Mouse (Mus musculus): ENCODE measurements at regions not wholly inside any gene's neighbourhood (a gene's known extent, or its start where the extent isn't known, plus 50 kb on each side); places are given as distances from the start of the nearest gene placed in this dataset.
A peak's percentile ranks its signal among the peaks of the same experiment; 100 is the strongest.

GRCm38 (mm10) chr13:44415971-44416370 is 313.3 kb upstream of the Jarid2 start:
- peaks cover 21% of the 10 kb centered on the region for H3K4me1 ChIP-seq (ENCODE audit: insufficient read depth)
- H3K27ac ChIP-seq (ENCODE audit: low read depth) = no peak overlapping the region
- no peaks in the 10 kb centered on the region for H3K27me3 ChIP-seq (ENCODE audit: insufficient read depth, low read length)
- 74% methylated on average over 7 of the region's 7 CpGs for WGBS (ENCODE audit: insufficient replicate concordance)
- H3K9me3 ChIP-seq (ENCODE audit: low read length) = no peaks in the 10 kb centered on the region
- no peak for DNase-seq
- ATAC-seq = no peak
- TF ChIP-seq CTCF (IDR thresholded peaks at IDR 0.05; ENCODE audit: low read depth) (no peak), EP300 (IDR thresholded peaks at IDR 0.05; ENCODE audit: low read depth) (no peak)
- H3K9ac ChIP-seq (replicated peaks) = no peak overlapping the region
- no peak overlapping the region for H3K4me2 ChIP-seq (ENCODE audit: low read depth, low read length)
- no peak overlapping the region for H3K4me3 ChIP-seq (ENCODE audit: low read depth, low read length)
- no peaks in the 10 kb centered on the region for H3K36me3 ChIP-seq (replicated peaks; ENCODE audit: insufficient read depth, low read length)

- DNase-seq = no peak
- Histone ChIP-seq H3K36me3 (replicated peaks; ENCODE audit: insufficient read depth, low read length) (no peaks in the 10 kb centered on the region), H3K4me1 (ENCODE audit: insufficient read depth) (peaks cover 19% of the 10 kb centered on the region), H3K27ac (ENCODE audit: low read depth) (no peak overlapping the region), H3K9ac (replicated peaks) (no peak overlapping the region), H3K9me3 (ENCODE audit: low read length) (no peaks in the 10 kb centered on the region), H3K27me3 (ENCODE audit: insufficient read depth, low read length) (no peaks in the 10 kb centered on the region), H3K4me3 (ENCODE audit: low read depth, low read length) (no peak overlapping the region), H3K4me2 (ENCODE audit: low read depth, low read length) (peak overlapping the region; percentile 23; the same call in 1 of the 2 replicates)
- no peak for TF ChIP-seq CTCF (IDR thresholded peaks at IDR 0.05; ENCODE audit: low read depth)
- TF ChIP-seq EP300 (IDR thresholded peaks at IDR 0.05; ENCODE audit: low read depth) = no peak
- no peak for ATAC-seq
- 12% methylated on average over 8 of the region's 8 CpGs for WGBS (ENCODE audit: insufficient replicate concordance)
Observed at GRCm38 (mm10) chr13:44416986-44417385, 312.3 kb upstream of the Jarid2 start.

GRCm38 (mm10) chr13:44419056-44419455 is 310.2 kb upstream of the Jarid2 start:
- H3K9me3 ChIP-seq (ENCODE audit: low read length) = no peaks in the 10 kb centered on the region
- ATAC-seq (peak; percentile 7; the same call in 1 of the 2 replicates), DNase-seq (peak; percentile 37)
- peak overlapping the region; percentile 53 for H3K4me2 ChIP-seq (ENCODE audit: low read depth, low read length)
- peak overlapping the region; percentile 80 for H3K27ac ChIP-seq (ENCODE audit: low read depth)
- no peaks in the 10 kb centered on the region for H3K27me3 ChIP-seq (ENCODE audit: insufficient read depth, low read length)
- 55% methylated on average over 8 of the region's 8 CpGs for WGBS (ENCODE audit: insufficient replicate concordance)
- no peak overlapping the region for H3K4me3 ChIP-seq (ENCODE audit: low read depth, low read length)
- H3K4me1 ChIP-seq (ENCODE audit: insufficient read depth) = peaks cover 19% of the 10 kb centered on the region
- H3K9ac ChIP-seq (replicated peaks) = no peak overlapping the region
- H3K36me3 ChIP-seq (replicated peaks; ENCODE audit: insufficient read depth, low read length) = no peaks in the 10 kb centered on the region
- TF ChIP-seq EP300 (IDR thresholded peaks at IDR 0.05; ENCODE audit: low read depth) = no peak
- TF ChIP-seq CTCF (IDR thresholded peaks at IDR 0.05; ENCODE audit: low read depth) = no peak

- Histone ChIP-seq H3K4me1 (ENCODE audit: insufficient read depth) (peaks cover 19% of the 10 kb centered on the region), H3K4me2 (ENCODE audit: low read depth, low read length) (peak overlapping the region; percentile 53), H3K27ac (ENCODE audit: low read depth) (peak overlapping the region; percentile 80), H3K36me3 (replicated peaks; ENCODE audit: insufficient read depth, low read length) (no peaks in the 10 kb centered on the region), H3K4me3 (ENCODE audit: low read depth, low read length) (no peak overlapping the region), H3K9me3 (ENCODE audit: low read length) (no peaks in the 10 kb centered on the region), H3K9ac (replicated peaks) (peak overlapping the region; percentile 30; the same call in 1 of the 2 replicates), H3K27me3 (ENCODE audit: insufficient read depth, low read length) (no peaks in the 10 kb centered on the region)
- peak; percentile 58 for DNase-seq
- peak; percentile 60 for ATAC-seq
- TF ChIP-seq EP300 (IDR thresholded peaks at IDR 0.05; ENCODE audit: low read depth) (no peak), CTCF (IDR thresholded peaks at IDR 0.05; ENCODE audit: low read depth) (no peak)
- WGBS (ENCODE audit: insufficient replicate concordance) = 15% methylated on average over 13 of the region's 15 CpGs
Observed at GRCm38 (mm10) chr13:44419472-44420226, 309.6 kb upstream of the Jarid2 start.

- ATAC-seq (no peak), DNase-seq (no peak)
- H3K4me1 ChIP-seq (ENCODE audit: insufficient read depth) = peaks cover 19% of the 10 kb centered on the region
- no peak overlapping the region for H3K9ac ChIP-seq (replicated peaks)
- H3K4me2 ChIP-seq (ENCODE audit: low read depth, low read length) = peak overlapping the region; percentile 53; the same call in 1 of the 2 replicates
- TF ChIP-seq CTCF (IDR thresholded peaks at IDR 0.05; ENCODE audit: low read depth) (no peak), EP300 (IDR thresholded peaks at IDR 0.05; ENCODE audit: low read depth) (no peak)
- no peaks in the 10 kb centered on the region for H3K27me3 ChIP-seq (ENCODE audit: insufficient read depth, low read length)
- WGBS (ENCODE audit: insufficient replicate concordance) = 31% methylated on average over 6 of the region's 6 CpGs
- no peak overlapping the region for H3K4me3 ChIP-seq (ENCODE audit: low read depth, low read length)
- H3K27ac ChIP-seq (ENCODE audit: low read depth) = peak overlapping the region; percentile 80; the same call in 1 of the 2 replicates
- H3K9me3 ChIP-seq (ENCODE audit: low read length) = no peaks in the 10 kb centered on the region
- no peaks in the 10 kb centered on the region for H3K36me3 ChIP-seq (replicated peaks; ENCODE audit: insufficient read depth, low read length)
Observed at GRCm38 (mm10) chr13:44420227-44420592, 309.1 kb upstream of the Jarid2 start.

- DNase-seq = no peak
- ATAC-seq = no peak
- peaks cover 17% of the 10 kb centered on the region for H3K4me1 ChIP-seq (ENCODE audit: insufficient read depth)
- no peak overlapping the region for H3K27ac ChIP-seq (ENCODE audit: low read depth)
- H3K27me3 ChIP-seq (ENCODE audit: insufficient read depth, low read length) = no peaks in the 10 kb centered on the region
- H3K4me3 ChIP-seq (ENCODE audit: low read depth, low read length) = no peak overlapping the region
- H3K9ac ChIP-seq (replicated peaks) = no peak overlapping the region
- no peak for TF ChIP-seq EP300 (IDR thresholded peaks at IDR 0.05; ENCODE audit: low read depth)
- TF ChIP-seq CTCF (IDR thresholded peaks at IDR 0.05; ENCODE audit: low read depth) = no peak
- no peak overlapping the region for H3K4me2 ChIP-seq (ENCODE audit: low read depth, low read length)
- WGBS (ENCODE audit: insufficient replicate concordance) = 84% methylated on average over 8 of the region's 8 CpGs
- H3K9me3 ChIP-seq (ENCODE audit: low read length) = no peaks in the 10 kb centered on the region
- H3K36me3 ChIP-seq (replicated peaks; ENCODE audit: insufficient read depth, low read length) = no peaks in the 10 kb centered on the region
Observed at GRCm38 (mm10) chr13:44420941-44421340, 308.3 kb upstream of the Jarid2 start.
